Mouse (Mus musculus) megakaryocyte, embryonic 14.5 days (primary cell): Measurements from ENCODE around the gene Tns3.

Source experiments
- FLI1 ChIP-seq: IDR thresholded peaks from 2 replicates; pipeline ENCODE4 v1.6.1; 2012; ENCODE audit warnings: low read length, inconsistent platforms, mixed read lengths
- GATA1 ChIP-seq: IDR thresholded peaks from 3 replicates; pipeline ENCODE4 v1.6.1; 2012; ENCODE audit warnings: mixed read lengths, low read length, inconsistent platforms, borderline replicate concordance

- no peak for TF ChIP-seq GATA1
- no peak for TF ChIP-seq FLI1
These were observed 17.0 kb upstream of the Tns3 start for GRCm38 (mm10) chr11:8681356-8681755.
